In genomic region chr3:124320821-124321576, GRCm38 (mm10) we compare ENCODE assay signal across 8 mouse cellular contexts. TPM values are rescaled to one million over a fixed set of nuclear protein-coding genes. Genes with fewer than 3 reads are reported as not detected.
A peak's percentile ranks its signal among the peaks of the same experiment; 100 is the strongest.
DNase-seq lines count a peak whose midpoint lies in the region; ATAC-seq and TF ChIP-seq lines count a peak whose summit lies in the region.

Tram1l1 (plus strand) TSS chr3:124320855.

- no peak within 1 kb of the TSS for H3K4me3 ChIP-seq in thymus, adult 2 months (ENCODE audit: control insufficient read depth, insufficient read depth, low read length)
- peak within 1 kb of the TSS; percentile 67 for H3K4me3 ChIP-seq in heart, embryonic 12.5 days
- peak within 1 kb of the TSS; percentile 49 for H3K4me3 ChIP-seq in liver, embryonic 12.5 days
- peak within 1 kb of the TSS; percentile 75 for H3K4me3 ChIP-seq in olfactory bulb, adult 2 months (ENCODE audit: insufficient read depth, low read depth, low read length)

- H3K9me3 ChIP-seq in heart, embryonic 12.5 days (replicated peaks), result no peaks in the 10 kb centered on the region
- H3K9me3 ChIP-seq in liver, embryonic 12.5 days (replicated peaks), result no peaks in the 10 kb centered on the region

- no peak within 1 kb of the TSS for H3K27ac ChIP-seq in thymus, adult 2 months (ENCODE audit: control insufficient read depth, insufficient read depth, low read length)
- no peak within 1 kb of the TSS for H3K27ac ChIP-seq in heart, embryonic 12.5 days (ENCODE audit: poor library complexity, severe bottlenecking)
- H3K27ac ChIP-seq in liver, embryonic 12.5 days, result no peak within 1 kb of the TSS
- H3K27ac ChIP-seq in olfactory bulb, adult 2 months (ENCODE audit: insufficient read depth, low read depth, low read length), result peak within 1 kb of the TSS; percentile 81

- WGBS in thymus, adult 2 months, result 14% methylated on average over 53 of the region's 53 CpGs
- 4% methylated on average over 53 of the region's 53 CpGs for WGBS in heart, embryonic 12.5 days
- 9% methylated on average over 53 of the region's 53 CpGs for WGBS in liver, embryonic 12.5 days (ENCODE audit: insufficient replicate concordance)
- WGBS in olfactory bulb, adult 2 months, result 1% methylated on average over 53 of the region's 53 CpGs

- peak within 1 kb of the TSS; percentile 73 for H3K9ac ChIP-seq in heart, embryonic 12.5 days
- no peak within 1 kb of the TSS for H3K9ac ChIP-seq in liver, embryonic 12.5 days

- TF ChIP-seq CTCF in thymus, adult 2 months (IDR thresholded peaks at IDR 0.05; ENCODE audit: borderline replicate concordance, control insufficient read depth, extremely low read depth, insufficient read depth, low read length, poor library complexity), result no peak
- TF ChIP-seq CTCF in olfactory bulb, adult 2 months (IDR thresholded peaks at IDR 0.05; ENCODE audit: insufficient read depth, low read depth, low read length), result no peak

- no peaks in the 10 kb centered on the region for H3K36me3 ChIP-seq in thymus, adult 2 months (ENCODE audit: control insufficient read depth, insufficient read depth, low read length)
- no peaks in the 10 kb centered on the region for H3K36me3 ChIP-seq in heart, embryonic 12.5 days
- H3K36me3 ChIP-seq in liver, embryonic 12.5 days, result no peaks in the 10 kb centered on the region

- no peak for TF ChIP-seq POLR2A in thymus, adult 2 months (IDR thresholded peaks at IDR 0.05; ENCODE audit: control insufficient read depth, extremely low read depth, insufficient read depth, low read length, poor library complexity)
- peak; percentile 68 for TF ChIP-seq POLR2A in olfactory bulb, adult 2 months (IDR thresholded peaks at IDR 0.05; ENCODE audit: insufficient read depth, low read depth, low read length)

- H3K4me2 ChIP-seq in heart, embryonic 12.5 days, result peak within 1 kb of the TSS; percentile 81
- peak within 1 kb of the TSS; percentile 58 for H3K4me2 ChIP-seq in liver, embryonic 12.5 days

- ATAC-seq in heart, embryonic 12.5 days (ENCODE audit: insufficient number of reproducible peaks, low FRiP score), result peak; percentile 77
- ATAC-seq in liver, embryonic 12.5 days, result no peak

- DNase-seq in thymus, postnatal 4 days, result peak; percentile 34
- DNase-seq in thymus, adult 2 months, result no peak
- peak; percentile 78 for DNase-seq in embryo, embryonic 11.5 days (ENCODE audit: low read depth, low spot score)
- peak; percentile 79 to 83 for DNase-seq in kidney, postnatal 4 days
- no peak for DNase-seq in spleen, postnatal 14 days (ENCODE audit: low spot score in 2 of 2)

- H3K4me1 ChIP-seq in thymus, adult 2 months (replicated peaks; ENCODE audit: control insufficient read depth, insufficient read depth, low read length), result 0 out of 2 replicates have a peak, but pooled peaks cover 4% of the 10 kb centered on the region
- H3K4me1 ChIP-seq in heart, embryonic 12.5 days (replicated peaks), result peaks cover 8% of the 10 kb centered on the region; the same call in 1 of the 2 replicates
- no peaks in the 10 kb centered on the region for H3K4me1 ChIP-seq in liver, embryonic 12.5 days
- peaks cover 9% of the 10 kb centered on the region; the same call in 1 of the 2 replicates for H3K4me1 ChIP-seq in olfactory bulb, adult 2 months (ENCODE audit: control insufficient read depth, insufficient read depth, low read length)

- no peaks in the 10 kb centered on the region for H3K27me3 ChIP-seq in thymus, adult 2 months (ENCODE audit: control insufficient read depth, insufficient read depth, low read length)
- no peaks in the 10 kb centered on the region for H3K27me3 ChIP-seq in heart, embryonic 12.5 days (replicated peaks)
- peaks cover 5% of the 10 kb centered on the region; the same call in 1 of the 2 replicates for H3K27me3 ChIP-seq in liver, embryonic 12.5 days (replicated peaks)

RNA-seq across cellular contexts. Expression of gene Tram1l1, which starts in this region (rescaled TPM):
- 0.03 TPM in 2 replicates for polyA plus RNA-seq in thymus, adult 2 months (2012; rRNA removed)
- polyA plus RNA-seq in heart, embryonic 12.5 days (2016; fragmentation: Nextera tagmentation; extraction: Ambion mirVana), result 4.6 and 4.8 TPM in 2 replicates
- 0.94 and 1.0 TPM in 2 replicates for polyA plus RNA-seq in liver, embryonic 12.5 days (2016; fragmentation: Nextera tagmentation; extraction: Ambion mirVana)
- not detected in 2 replicates for polyA plus RNA-seq in olfactory bulb, adult 2 months (2012; ENCODE audit: insufficient read depth, insufficient read length, low replicate concordance, missing spikeins)

Comparison
In these comparisons a context has a peak if more than half of its experiments do, and no peak if none do; other contexts are left out.
1. DNase-seq: peak in thymus, postnatal 4 days (single experiment), embryo, embryonic 11.5 days (single experiment) and kidney, postnatal 4 days (2 of 2); none in thymus, adult 2 months (single experiment) and spleen, postnatal 14 days (0 of 2).